ENCODE assay signal across 8 mouse cellular contexts in genomic region chr10:75059396-75059795, GRCm38 (mm10). TPM values are rescaled to one million over a fixed set of nuclear protein-coding genes. Genes with fewer than 3 reads are reported as not detected.
DNase-seq lines count a peak whose midpoint lies in the region; ATAC-seq and TF ChIP-seq lines count a peak whose summit lies in the region.

No protein-coding gene starts in this region.

- ATAC-seq in forebrain, embryonic 16.5 days = peak; percentile 36; the same call in 1 of the 2 replicates
- peak; percentile 63 to 65 for ATAC-seq in hematopoietic stem cell, adult 5-6 weeks (replicated peaks in 1 of 2; ENCODE audit: insufficient read depth in 1 of 2, low FRiP score in 2 of 2, low TSS enrichment in 1 of 2, low read depth in 1 of 2, poor library complexity in 2 of 2, severe bottlenecking in 2 of 2)
- ATAC-seq in lung, embryonic 15.5 days (ENCODE audit: borderline replicate concordance, extremely low read depth, low FRiP score, low TSS enrichment) = no peak

- peak; percentile 88 for TF ChIP-seq CTCF in layer of hippocampus, adult 2 months (conservative IDR thresholded peaks at IDR 0.05)
- peak; percentile 82 for TF ChIP-seq CTCF in olfactory bulb, adult 2 months (IDR thresholded peaks at IDR 0.05; ENCODE audit: insufficient read depth, low read depth, low read length)

- H3K4me1 ChIP-seq in forebrain, embryonic 16.5 days (replicated peaks; ENCODE audit: control insufficient read depth, insufficient read depth, low read length) = peaks cover 48% of the 10 kb centered on the region
- H3K4me1 ChIP-seq in lung, embryonic 15.5 days = peaks cover 52% of the 10 kb centered on the region
- peaks cover 29% of the 10 kb centered on the region for H3K4me1 ChIP-seq in olfactory bulb, adult 2 months (ENCODE audit: control insufficient read depth, insufficient read depth, low read length)

- H3K9me3 ChIP-seq in forebrain, embryonic 16.5 days (ENCODE audit: control insufficient read depth, low read length) = no peaks in the 10 kb centered on the region
- H3K9me3 ChIP-seq in lung, embryonic 15.5 days = no peaks in the 10 kb centered on the region

- H3K4me2 ChIP-seq in forebrain, embryonic 16.5 days (ENCODE audit: low read length) = peak overlapping the region; percentile 97; the same call in 1 of the 2 replicates
- peak overlapping the region; percentile 89 for H3K4me2 ChIP-seq in lung, embryonic 15.5 days

- TF ChIP-seq POLR2A in olfactory bulb, adult 2 months (IDR thresholded peaks at IDR 0.05; ENCODE audit: insufficient read depth, low read depth, low read length) = no peak

- no peak overlapping the region for H3K27ac ChIP-seq in forebrain, embryonic 16.5 days (ENCODE audit: low read length)
- H3K27ac ChIP-seq in layer of hippocampus, adult 2 months = peak overlapping the region; percentile 25; the same call in 1 of the 2 replicates
- H3K27ac ChIP-seq in lung, embryonic 15.5 days = no peak overlapping the region
- no peak overlapping the region for H3K27ac ChIP-seq in olfactory bulb, adult 2 months (ENCODE audit: insufficient read depth, low read depth, low read length)

- DNase-seq in ES-CJ7 (ENCODE audit: low read depth, low spot score) = peak; percentile 77
- DNase-seq in cerebellum, adult 11-12 months = peak; percentile 70
- peak; percentile 79 to 83 for DNase-seq in layer of hippocampus, adult 2 months (ENCODE audit: low spot score in 2 of 2)
- DNase-seq in thymus, postnatal 14 days = peak; percentile 81

- no peak overlapping the region for H3K9ac ChIP-seq in forebrain, embryonic 16.5 days (replicated peaks; ENCODE audit: low read depth, low read length)
- H3K9ac ChIP-seq in lung, embryonic 15.5 days = no peak overlapping the region

- no peak overlapping the region for H3K4me3 ChIP-seq in forebrain, embryonic 16.5 days (replicated peaks; ENCODE audit: low read length)
- no peak overlapping the region; the same call in 1 of the 2 replicates for H3K4me3 ChIP-seq in layer of hippocampus, adult 2 months
- peak overlapping the region; percentile 88; the same call in 1 of the 2 replicates for H3K4me3 ChIP-seq in lung, embryonic 15.5 days
- no peak overlapping the region for H3K4me3 ChIP-seq in olfactory bulb, adult 2 months (ENCODE audit: insufficient read depth, low read depth, low read length)

- 2% methylated on average over 11 of the region's 11 CpGs for WGBS in forebrain, embryonic 16.5 days
- WGBS in lung, embryonic 15.5 days = 1% methylated on average over 11 of the region's 11 CpGs
- WGBS in olfactory bulb, adult 2 months = under 1% methylated on average over 11 of the region's 11 CpGs

- no peaks in the 10 kb centered on the region for H3K27me3 ChIP-seq in forebrain, embryonic 16.5 days (replicated peaks; ENCODE audit: control insufficient read depth, insufficient read depth, low read length)
- H3K27me3 ChIP-seq in lung, embryonic 15.5 days = no peaks in the 10 kb centered on the region

- H3K36me3 ChIP-seq in forebrain, embryonic 16.5 days (ENCODE audit: control insufficient read depth, insufficient read depth) = no peaks in the 10 kb centered on the region
- H3K36me3 ChIP-seq in lung, embryonic 15.5 days = no peaks in the 10 kb centered on the region

RNA-seq across cellular contexts. Expression of gene Bcr, which starts 1.0 kb away (rescaled TPM):
- polyA plus RNA-seq in forebrain, embryonic 16.5 days (2015; fragmentation: Nextera tagmentation; extraction: Ambion mirVana) = 14.8 and 17.6 TPM in 2 replicates
- 20.1 and 34.9 TPM in 2 replicates for total RNA-seq in hematopoietic stem cell, adult 5-6 weeks (2017)
- total RNA-seq in layer of hippocampus, adult 2 months (2021) = 100 to 1,000 TPM; 116 to 124 TPM
- 8.6 and 8.9 TPM in 2 replicates for polyA plus RNA-seq in lung, embryonic 15.5 days (2015; fragmentation: Nextera tagmentation; extraction: Ambion mirVana)
- polyA plus RNA-seq in olfactory bulb, adult 2 months (2012; ENCODE audit: insufficient read depth, insufficient read length, low replicate concordance, missing spikeins) = not detected in 2 replicates

RNA-seq across cellular contexts. Expression of gene Rab36, which starts 22.5 kb away (rescaled TPM):
- polyA plus RNA-seq in forebrain, embryonic 16.5 days (2015; fragmentation: Nextera tagmentation; extraction: Ambion mirVana) = 14.3 and 16.8 TPM in 2 replicates
- 1.3 and 3.3 TPM in 2 replicates for total RNA-seq in hematopoietic stem cell, adult 5-6 weeks (2017)
- total RNA-seq in layer of hippocampus, adult 2 months (2021) = 10 to 100 TPM; 33.6 to 34.6 TPM
- 11.0 and 13.1 TPM in 2 replicates for polyA plus RNA-seq in lung, embryonic 15.5 days (2015; fragmentation: Nextera tagmentation; extraction: Ambion mirVana)
- polyA plus RNA-seq in olfactory bulb, adult 2 months (2012; ENCODE audit: insufficient read depth, insufficient read length, low replicate concordance, missing spikeins) = not detected in 2 replicates

RNA-seq across cellular contexts. Expression of gene Rsph14, which starts 27.0 kb away (rescaled TPM):
- polyA plus RNA-seq in forebrain, embryonic 16.5 days (2015; fragmentation: Nextera tagmentation; extraction: Ambion mirVana) = 0.27 and 0.77 TPM in 2 replicates
- total RNA-seq in hematopoietic stem cell, adult 5-6 weeks (2017) = not detected in 2 replicates
- under 1 TPM; 0.34 to 1.00 TPM for total RNA-seq in layer of hippocampus, adult 2 months (2021)
- polyA plus RNA-seq in lung, embryonic 15.5 days (2015; fragmentation: Nextera tagmentation; extraction: Ambion mirVana) = 0.96 and 2.1 TPM in 2 replicates
- polyA plus RNA-seq in olfactory bulb, adult 2 months (2012; ENCODE audit: insufficient read depth, insufficient read length, low replicate concordance, missing spikeins) = not detected in 2 replicates

Comparison
In these comparisons a context has a peak if more than half of its experiments do, and no peak if none do; other contexts are left out.
1. RNA of gene Rab36, which starts 22.5 kb away (polyA plus RNA-seq): 14.3 to 16.8 TPM in forebrain, embryonic 16.5 days and 11.0 to 13.1 TPM in lung, embryonic 15.5 days; not detected in olfactory bulb, adult 2 months; every median in the first group is over 10 times any median in the second.
2. Peak in every context shown above with its lines, with median percentiles within 50 percentile points of each other: DNase-seq.